Mouse (Mus musculus): ENCODE data around the gene Hsd17b14.

DNA sequence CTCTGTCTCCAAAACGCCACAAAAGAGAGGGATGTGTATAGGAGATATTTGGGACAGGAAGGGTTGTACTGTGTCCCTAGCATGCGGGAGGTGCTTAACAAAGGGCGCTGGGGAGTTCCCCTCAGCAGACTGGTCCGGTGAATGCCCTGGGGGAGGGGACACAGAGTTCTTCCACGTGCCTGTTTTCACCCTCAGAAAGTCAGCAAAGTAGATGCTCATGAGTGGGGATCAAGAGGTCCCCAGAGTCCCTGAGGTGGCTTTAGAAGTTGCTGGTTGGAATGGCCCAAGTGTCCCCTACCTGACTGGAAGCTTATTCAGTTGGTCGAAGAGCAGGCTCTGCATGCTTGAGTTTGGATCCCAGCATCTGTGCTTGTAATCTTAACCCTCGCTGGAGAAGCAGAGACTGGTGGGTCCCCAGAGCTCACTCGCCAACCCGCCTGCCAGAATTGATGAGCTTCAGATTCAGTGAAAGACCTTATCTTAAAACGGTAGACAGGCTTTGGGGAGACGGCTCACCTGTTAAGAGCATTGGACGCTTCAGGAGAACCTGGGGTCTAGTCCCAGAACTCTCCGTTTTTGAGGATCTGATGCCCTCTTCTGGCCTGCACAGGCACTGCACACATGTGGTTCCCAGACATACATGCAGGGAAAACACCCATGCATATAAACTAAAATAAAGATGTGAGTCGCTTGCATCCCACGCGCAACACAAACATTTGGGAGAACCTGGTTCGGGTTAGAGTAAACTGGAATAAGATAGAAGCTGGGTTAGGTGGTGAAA lies 6.3 kb downstream of the Hsd17b14 start:
- TF ChIP-seq EP300 (IDR thresholded peaks at IDR 0.05) (no peak), CTCF (IDR thresholded peaks at IDR 0.05) (peak; percentile 96)
